Mouse (Mus musculus) frontal cortex, adult 2 months (tissue): Measurements from ENCODE around the gene Inip. TPM values are rescaled to one million over a fixed set of nuclear protein-coding genes. Genes with fewer than 3 reads are reported as not detected.
A peak's percentile ranks its signal among the peaks of the same experiment; 100 is the strongest.

Experiments
- DNase-seq, 2 experiments: peaks; one replicate each; pipeline ENCODE4 v3.0.0; 2022; ENCODE audit warnings: low spot score in 1 of 2; ENCODE audit errors: extremely low spot score in 1 of 2
- polyA plus RNA-seq: library from polyadenylated mRNA; depleted of rRNA; stranded (reverse); fragments of >200 nt; gene quantifications from 2 replicates; pipeline ENCODE4 v1.2.3, GENCODE M21; 2012; rRNA removed

The Inip gene
- 20.8 and 22.1 TPM in 2 replicates for polyA plus RNA-seq

GRCm38 (mm10) chr4:59801489-59801888 lies at the start of gene Inip:
TSS of gene Inip (minus strand) at chr4:59801589.
- DNase-seq: no peak

DNA sequence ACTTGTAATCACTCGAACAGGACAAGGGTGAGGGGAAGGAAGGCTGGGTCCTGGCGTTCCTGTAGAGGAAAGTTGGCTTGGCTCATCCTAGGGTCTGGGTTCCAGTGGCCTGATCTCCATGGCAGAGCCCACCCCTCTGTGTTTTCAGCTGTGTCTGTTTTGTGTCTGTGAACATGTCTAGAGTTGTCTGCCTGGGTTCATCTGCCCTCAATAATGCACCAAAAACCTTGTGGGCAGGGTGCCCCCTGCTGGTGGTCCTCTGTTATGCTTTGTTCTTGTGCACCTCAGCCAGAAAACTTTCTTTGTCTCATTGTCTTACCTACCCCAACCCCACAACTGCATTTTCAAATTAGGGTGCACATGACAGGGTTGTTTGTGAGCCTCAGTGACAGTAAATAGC lies 48.8 kb upstream of the Inip start:
- peak in 1 of 2 experiments; percentile 81 for DNase-seq

DNA sequence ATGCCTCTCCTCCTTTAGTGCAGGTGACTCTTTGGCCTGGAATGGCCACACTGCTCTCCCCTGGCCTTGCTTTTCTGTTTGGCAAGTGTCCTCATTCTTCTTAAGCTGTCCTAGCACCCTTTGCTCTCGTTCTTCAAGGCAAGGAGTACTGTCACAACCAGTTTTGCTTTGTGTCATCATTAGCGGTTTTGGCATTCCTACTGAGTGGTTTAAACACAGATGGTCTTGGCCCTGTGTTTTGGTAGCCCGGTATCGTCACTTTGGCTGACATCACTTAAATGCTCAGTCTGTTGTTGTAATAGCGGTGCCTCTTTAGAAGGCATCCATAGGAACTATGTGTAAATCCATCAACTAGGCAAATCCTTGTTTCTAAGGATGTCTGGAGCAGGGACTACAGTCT lies 46.1 kb upstream of the Inip start:
- no peak for DNase-seq

GRCm38 (mm10) chr4:59845245-59845637 lies 43.9 kb upstream of the Inip start:
- DNase-seq: no peak

DNA sequence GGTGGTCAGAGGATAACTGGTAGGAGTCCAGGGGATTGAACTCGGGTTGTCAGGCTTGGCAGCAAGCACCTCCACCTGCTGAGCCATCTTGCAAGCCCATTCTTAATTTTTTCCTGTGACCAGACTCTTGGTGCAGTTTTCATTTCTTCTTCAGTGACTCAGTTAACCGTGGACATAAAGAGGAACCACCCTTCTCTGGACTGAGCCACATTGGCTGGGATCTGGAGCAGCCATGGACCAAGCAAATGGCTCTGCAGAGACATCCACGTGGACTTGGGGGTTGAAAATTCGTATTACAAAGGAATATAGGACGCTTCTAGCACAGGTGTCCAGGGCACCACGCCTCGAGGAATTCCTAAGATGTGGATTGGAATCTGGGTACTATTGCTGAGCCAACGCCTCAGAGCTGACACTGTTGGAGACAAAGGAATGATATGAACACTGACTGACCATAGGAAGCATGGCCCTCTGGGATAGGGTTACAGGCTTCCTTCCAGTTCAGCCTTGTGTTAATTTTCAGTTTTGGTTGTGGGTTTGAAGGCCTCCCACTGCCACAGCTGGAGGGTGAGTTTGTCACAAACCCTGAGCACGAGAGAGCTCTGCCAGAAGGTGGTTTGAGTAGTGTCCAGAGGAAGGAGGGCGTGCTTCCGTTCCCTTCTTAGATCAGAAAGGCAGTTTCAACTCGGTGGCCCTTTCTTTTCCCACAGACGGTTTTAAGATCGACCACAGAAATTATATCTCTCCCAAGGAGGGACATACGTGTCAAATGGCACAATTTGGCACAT lies 43.3 kb upstream of the Inip start:
- no peak for DNase-seq

- DNase-seq: no peak
Measured at GRCm38 (mm10) chr4:59837659-59838058, 36.3 kb upstream of the Inip start.

- DNase-seq: no peak
Measured at GRCm38 (mm10) chr4:59832810-59833209, 31.4 kb upstream of the Inip start.

DNA sequence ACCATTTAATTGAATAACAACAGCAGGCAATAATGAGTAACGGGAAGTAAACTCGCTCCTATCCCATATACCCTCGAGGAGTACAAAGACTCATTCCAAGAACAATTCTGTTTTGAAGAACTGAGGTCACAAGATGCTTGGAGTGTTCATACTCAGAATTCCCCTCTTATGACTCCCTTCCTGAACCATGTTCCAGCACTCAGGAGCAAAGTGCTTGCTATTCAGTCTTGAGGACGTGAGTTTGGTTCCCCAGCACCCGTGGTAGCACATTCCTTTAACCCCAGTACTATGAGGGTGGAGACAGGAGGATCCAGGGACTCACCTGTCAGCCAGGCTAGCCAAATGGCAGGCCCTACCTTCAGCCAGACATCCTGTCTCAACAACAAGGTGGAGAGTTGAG lies 29.6 kb upstream of the Inip start:
- DNase-seq: no peak

GRCm38 (mm10) chr4:59829072-59829471 lies 27.7 kb upstream of the Inip start:
- DNase-seq: peak in 1 of 2 experiments; percentile 58

- no peak for DNase-seq
Measured at GRCm38 (mm10) chr4:59826381-59826780, 25.0 kb upstream of the Inip start.

DNA sequence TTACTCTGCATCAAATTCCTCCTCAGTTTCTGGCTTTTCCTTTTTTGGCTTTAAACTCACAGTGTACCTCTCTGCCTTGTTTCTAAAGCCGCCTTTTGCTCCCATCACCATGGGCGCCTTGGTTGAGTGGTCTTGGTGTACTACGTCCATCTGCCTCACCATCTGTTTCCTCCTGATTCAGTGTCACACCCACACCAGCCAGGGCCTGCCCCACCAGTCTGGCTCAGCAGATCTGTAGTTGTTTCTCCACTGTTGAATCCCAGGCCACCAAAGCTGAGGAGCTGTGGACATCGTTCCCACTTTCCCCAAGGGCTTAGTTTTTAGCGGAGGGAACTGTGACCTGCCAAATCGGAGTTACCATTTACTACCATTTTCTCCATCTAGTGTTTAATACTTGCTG lies 24.2 kb upstream of the Inip start:
- peak in 1 of 2 experiments; percentile 67 for DNase-seq

- DNase-seq: no peak
Measured at GRCm38 (mm10) chr4:59824860-59825259, 23.5 kb upstream of the Inip start.

DNA sequence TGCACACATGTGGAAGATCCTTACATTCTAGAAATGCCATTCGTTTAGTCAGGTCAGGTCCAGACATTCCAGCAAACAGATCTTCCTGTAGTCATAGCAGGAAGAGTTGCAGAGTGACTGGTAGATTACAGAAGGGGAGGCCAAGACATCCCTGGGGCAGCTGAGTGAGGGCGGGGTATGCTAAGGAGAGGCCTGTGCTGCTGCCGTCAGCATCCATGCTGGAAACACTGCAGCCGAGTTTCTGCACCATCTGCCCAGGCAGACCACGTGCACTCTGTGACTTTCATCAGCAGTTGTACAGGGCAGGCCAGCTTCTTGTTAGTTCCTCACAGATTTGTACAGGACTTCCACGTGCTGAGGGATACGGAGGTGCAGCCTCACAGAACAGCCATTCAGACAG lies 22.1 kb upstream of the Inip start:
- DNase-seq: peak in 1 of 2 experiments; percentile 69

DNA sequence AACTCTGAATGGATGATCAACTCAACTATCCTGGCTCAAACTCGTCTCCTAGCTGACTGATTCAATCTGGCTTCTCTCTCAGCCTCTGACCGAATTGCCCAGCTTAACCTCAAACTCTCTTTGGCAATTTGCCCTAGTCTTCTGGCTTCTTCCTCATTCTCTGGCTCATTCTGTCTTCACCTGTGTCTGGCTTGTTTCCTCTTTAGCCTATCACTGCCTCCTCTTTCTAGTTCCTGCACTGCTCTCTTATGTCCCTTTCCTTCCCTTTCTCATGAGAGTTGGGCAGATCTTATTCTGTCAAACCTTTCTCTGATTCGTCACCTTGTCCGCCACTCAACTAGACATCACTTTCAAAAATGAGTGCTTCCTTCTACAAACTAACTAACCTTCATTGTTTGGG lies 20.7 kb upstream of the Inip start:
- no peak for DNase-seq

GRCm38 (mm10) chr4:59821516-59821915 lies 20.1 kb upstream of the Inip start:
- no peak for DNase-seq

DNA sequence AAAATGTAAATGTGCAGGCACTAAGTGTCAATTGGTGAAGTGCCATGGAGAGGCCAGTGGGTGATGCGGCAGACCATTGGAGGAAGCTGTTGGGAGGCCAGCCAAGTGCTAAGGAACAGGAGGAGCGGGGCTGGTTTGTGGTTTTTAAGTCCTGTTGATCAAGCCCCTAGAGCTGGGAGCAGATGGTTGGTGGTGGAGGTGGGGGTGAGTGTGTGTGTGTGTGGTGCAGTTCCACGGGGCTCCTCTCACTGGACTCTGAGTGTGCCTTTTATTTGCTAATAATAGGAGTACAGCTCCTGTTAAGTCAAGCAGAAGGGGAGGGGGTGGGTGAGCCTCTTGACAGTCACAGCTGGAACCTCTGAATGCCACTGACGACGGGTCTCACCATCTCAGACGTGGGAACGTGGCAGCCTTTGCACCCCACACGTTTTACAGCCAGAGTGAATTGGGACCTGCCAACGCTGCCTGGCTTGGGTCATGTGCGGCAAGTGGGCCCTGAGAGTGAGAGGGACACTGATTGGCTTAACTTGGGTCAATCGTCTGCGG lies 18.2 kb upstream of the Inip start:
- no peak for DNase-seq

- no peak for DNase-seq
Measured at GRCm38 (mm10) chr4:59819054-59819472, 17.7 kb upstream of the Inip start.

DNA sequence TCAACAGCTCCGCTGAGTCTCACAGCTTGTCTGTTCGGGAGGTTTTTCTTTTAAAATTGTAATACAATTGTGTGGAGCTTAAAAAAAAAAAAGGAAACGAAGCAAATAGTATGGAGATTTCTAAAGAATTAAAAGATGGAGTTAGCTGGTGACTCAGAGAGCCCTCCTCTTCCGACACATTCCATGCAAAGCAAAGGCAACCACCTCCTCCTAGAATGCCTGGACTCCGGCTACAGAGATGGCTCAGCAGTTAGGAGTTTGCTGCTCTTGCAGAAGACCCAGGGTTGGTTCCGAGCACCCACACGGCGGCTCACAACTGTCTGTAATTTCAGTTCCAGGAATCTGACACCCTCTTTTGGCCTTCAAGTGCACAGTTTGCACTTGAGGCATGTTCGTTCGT lies 17.1 kb upstream of the Inip start:
- DNase-seq: peak in 1 of 2 experiments; percentile 46

DNA sequence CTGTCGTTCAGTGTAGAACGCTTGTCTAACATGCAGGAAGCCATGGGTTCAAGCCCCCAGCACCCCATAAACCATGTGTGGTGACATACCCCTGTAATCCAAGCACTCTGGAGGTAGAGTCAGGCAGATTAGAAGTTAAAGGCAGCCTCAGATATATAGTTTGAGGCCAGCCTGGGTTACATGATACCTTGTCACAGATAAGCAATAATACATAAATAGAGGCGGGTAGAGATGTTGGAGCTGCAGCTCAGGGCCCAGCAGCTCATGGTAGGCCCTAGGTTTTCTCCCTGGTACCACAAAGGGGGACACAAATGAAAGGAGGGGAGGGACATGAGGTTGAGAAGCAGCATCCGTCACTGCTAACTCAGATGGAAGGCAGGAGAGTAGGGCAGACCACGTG lies 16.4 kb upstream of the Inip start:
- DNase-seq: no peak

GRCm38 (mm10) chr4:59816477-59816876 lies 15.1 kb upstream of the Inip start:
- no peak for DNase-seq

- no peak for DNase-seq
Measured at GRCm38 (mm10) chr4:59816016-59816415, 14.6 kb upstream of the Inip start.

DNA sequence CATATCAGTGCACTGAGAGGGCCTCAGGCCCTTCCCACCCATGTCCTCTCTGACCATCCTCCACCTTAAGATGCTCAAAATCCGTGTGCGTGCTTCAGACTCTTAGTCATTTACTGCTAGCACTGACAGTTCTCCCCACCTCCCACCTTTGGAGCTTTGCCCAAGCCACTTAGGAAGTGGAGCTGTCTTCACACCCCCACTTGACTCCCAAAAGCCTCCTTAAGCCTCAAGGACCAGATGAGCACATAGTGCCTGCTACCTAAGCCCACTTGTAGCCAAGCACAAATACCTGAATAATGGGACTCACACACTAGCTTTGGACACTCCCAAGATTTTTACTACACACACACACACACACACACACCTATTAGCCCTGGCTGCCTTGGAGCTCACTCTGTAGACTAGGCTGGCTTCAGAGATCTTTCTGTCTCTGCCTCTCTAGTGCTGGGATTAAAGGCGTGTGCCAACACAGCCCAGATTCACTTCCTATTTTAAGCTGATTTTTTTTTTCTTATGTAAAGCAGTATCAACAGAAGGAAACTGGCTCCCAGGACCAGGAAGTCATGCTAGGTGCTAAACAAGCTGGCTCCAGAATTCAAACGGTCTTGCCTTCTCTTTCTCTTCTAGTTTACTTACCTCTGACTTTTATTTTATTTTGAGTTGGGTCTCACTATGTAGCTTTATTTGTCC lies 13.9 kb upstream of the Inip start:
- DNase-seq: peak in 1 of 2 experiments; percentile 67
